Mouse (Mus musculus) small intestine, adult 2 months (tissue): ENCODE measurements at regions not wholly inside any gene's neighbourhood (a gene's known extent, or its start where the extent isn't known, plus 50 kb on each side); places are given as distances from the start of the nearest gene placed in this dataset.

Experiments used
- CTCF ChIP-seq: fragments of 200-500 bp; IDR thresholded peaks from 2 replicates; pipeline ENCODE4 v1.5.1; 2012; ENCODE audit warnings: low read depth, mild to moderate bottlenecking, control low read depth, inconsistent platforms, low read length, moderate library complexity, mixed read lengths; ENCODE audit not compliant: insufficient replicate concordance, insufficient read length; ENCODE audit errors: extremely low read depth
- POLR2A ChIP-seq: fragments of 200-500 bp; IDR thresholded peaks from 2 replicates; pipeline ENCODE4 v1.6.1; 2012; ENCODE audit warnings: low read depth, mild to moderate bottlenecking, control low read depth, inconsistent platforms, low read length, moderate library complexity

DNA sequence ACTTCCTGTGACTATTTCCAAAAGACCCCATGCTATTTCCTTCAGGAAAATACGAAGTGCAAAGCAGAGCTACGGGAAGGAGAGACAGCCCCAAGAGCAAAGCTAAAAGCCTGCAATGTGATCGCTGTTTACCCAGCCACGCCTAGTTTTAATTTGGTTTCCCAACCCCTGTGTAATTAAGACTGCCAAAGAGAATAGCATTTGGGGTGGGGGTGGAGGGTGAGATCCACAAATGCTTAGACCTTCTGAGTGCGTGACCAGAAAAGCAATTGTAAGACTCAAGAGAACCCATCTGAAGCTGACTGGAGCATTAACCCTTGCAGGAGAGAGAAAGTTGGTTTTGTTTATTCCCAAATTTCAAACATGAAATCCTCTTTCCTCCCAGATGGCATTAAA, 130.1 kb upstream of the Klf14 start:
- TF ChIP-seq CTCF (no peak), POLR2A (no peak)
